8 mouse cellular contexts compared by ENCODE assay signal in the genomic region with DNA sequence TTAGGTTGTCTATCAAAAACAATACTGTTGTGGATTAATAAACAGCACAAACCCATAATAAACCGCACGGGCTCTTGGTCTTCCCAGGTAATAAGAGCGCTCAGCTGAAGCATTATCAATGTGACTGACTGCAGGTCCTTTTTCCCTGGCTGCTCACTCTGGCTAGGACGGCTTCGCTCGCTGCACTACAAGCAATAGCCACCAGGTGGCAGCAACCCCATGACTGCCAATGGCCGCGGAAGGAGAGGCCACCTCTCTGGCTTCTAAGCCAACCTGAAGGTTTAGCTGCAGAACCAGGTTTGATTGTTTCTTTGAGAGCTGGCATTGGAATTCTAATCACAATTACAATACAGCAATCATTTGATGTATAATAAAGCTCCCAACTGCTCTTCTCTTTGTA. TPM values are rescaled to one million over a fixed set of nuclear protein-coding genes. Genes with fewer than 3 reads are reported as not detected.
DNase-seq lines count a peak whose midpoint lies in the region; ATAC-seq and TF ChIP-seq lines count a peak whose summit lies in the region.

No protein-coding gene starts in this region.

- peak; percentile 94 for TF ChIP-seq CTCF in ES-Bruce4 (IDR thresholded peaks at IDR 0.05; ENCODE audit: low read depth, low read length)
- TF ChIP-seq CTCF in bone marrow macrophage, adult 2 months (IDR thresholded peaks at IDR 0.05; ENCODE audit: low read depth, low read length): peak; percentile 93
- peak; percentile 84 for TF ChIP-seq CTCF in embryonic fibroblast, embryonic 13.5 days (IDR thresholded peaks at IDR 0.05; ENCODE audit: borderline replicate concordance, insufficient read depth, low read length)

- no peak overlapping the region for H3K4me3 ChIP-seq in ES-Bruce4 (ENCODE audit: low read depth, low read length)
- H3K4me3 ChIP-seq in bone marrow macrophage, adult 2 months (ENCODE audit: insufficient read depth, low read length): no peak overlapping the region
- no peak overlapping the region for H3K4me3 ChIP-seq in embryonic fibroblast, embryonic 13.5 days (ENCODE audit: insufficient read depth, low read length)
- H3K4me3 ChIP-seq in lung, embryonic 16.5 days (ENCODE audit: low read length): no peak overlapping the region

- no peaks in the 10 kb centered on the region for H3K27me3 ChIP-seq in ES-Bruce4 (ENCODE audit: control insufficient read depth, insufficient read depth, low read length, poor library complexity, severe bottlenecking)
- no peaks in the 10 kb centered on the region for H3K27me3 ChIP-seq in lung, embryonic 16.5 days (ENCODE audit: control insufficient read depth, insufficient read depth, low read depth, low read length)

- TF ChIP-seq EP300 in ES-Bruce4 (IDR thresholded peaks at IDR 0.05; ENCODE audit: insufficient read depth, low read depth, low read length): no peak

- H3K9me3 ChIP-seq in ES-Bruce4 (replicated peaks; ENCODE audit: control insufficient read depth, insufficient read depth, low read length, poor library complexity, severe bottlenecking): no peaks in the 10 kb centered on the region
- H3K9me3 ChIP-seq in lung, embryonic 16.5 days (ENCODE audit: control insufficient read depth, low read length): no peaks in the 10 kb centered on the region

- intact Hi-C loops in heart, postnatal 36 days (cut with DNase I): loop anchor here (10.0 kb wide), 1 partner anchor 119 kb away; no protein-coding TSS in a partner anchor

- no peaks in the 10 kb centered on the region for H3K36me3 ChIP-seq in ES-Bruce4 (ENCODE audit: control insufficient read depth, insufficient read depth, low read length, poor library complexity, severe bottlenecking)
- no peaks in the 10 kb centered on the region for H3K36me3 ChIP-seq in lung, embryonic 16.5 days (ENCODE audit: control insufficient read depth, insufficient read depth, low read length)

- H3K4me1 ChIP-seq in ES-Bruce4 (ENCODE audit: control insufficient read depth, insufficient read depth, low read length): no peaks in the 10 kb centered on the region
- H3K4me1 ChIP-seq in bone marrow macrophage, adult 2 months (ENCODE audit: control insufficient read depth, insufficient read depth, low read length): no peaks in the 10 kb centered on the region
- no peaks in the 10 kb centered on the region for H3K4me1 ChIP-seq in embryonic fibroblast, embryonic 13.5 days (ENCODE audit: control insufficient read depth, insufficient read depth, low read length)
- no peaks in the 10 kb centered on the region; the same call in 1 of the 2 replicates for H3K4me1 ChIP-seq in lung, embryonic 16.5 days (replicated peaks; ENCODE audit: control insufficient read depth, insufficient read depth, low read length)

- H3K4me2 ChIP-seq in lung, embryonic 16.5 days (ENCODE audit: low read depth, low read length): no peak overlapping the region

- no peak overlapping the region for H3K9ac ChIP-seq in ES-Bruce4 (ENCODE audit: low read depth, poor library complexity, severe bottlenecking)
- H3K9ac ChIP-seq in lung, embryonic 16.5 days (ENCODE audit: low read length): no peak overlapping the region

- no peak overlapping the region for H3K27ac ChIP-seq in ES-Bruce4 (ENCODE audit: insufficient read depth, low read length)
- H3K27ac ChIP-seq in bone marrow macrophage, adult 2 months (ENCODE audit: insufficient read depth, low read depth, low read length): no peak overlapping the region
- no peak overlapping the region for H3K27ac ChIP-seq in embryonic fibroblast, embryonic 13.5 days (ENCODE audit: insufficient read depth, low read length)
- H3K27ac ChIP-seq in lung, embryonic 16.5 days (ENCODE audit: low read length): no peak overlapping the region

- TF ChIP-seq POLR2A in ES-Bruce4 (IDR thresholded peaks at IDR 0.05; ENCODE audit: insufficient read depth, low read length): no peak
- no peak for TF ChIP-seq POLR2A in bone marrow macrophage, adult 2 months (IDR thresholded peaks at IDR 0.05; ENCODE audit: borderline replicate concordance, low read depth, low read length)
- no peak for TF ChIP-seq POLR2A in embryonic fibroblast, embryonic 13.5 days (IDR thresholded peaks at IDR 0.05; ENCODE audit: low read depth, low read length)

- DNase-seq in heart, postnatal 36 days: peak; percentile 76 to 86
- DNase-seq in layer of hippocampus, adult 11-12 months (ENCODE audit: low spot score): peak; percentile 71
- peak; percentile 74 for DNase-seq in ovary, postnatal 36 days (ENCODE audit: low spot score)
- DNase-seq in thymus, postnatal 14 days: peak; percentile 74

- peak; percentile 65; the same call in 1 of the 2 replicates for ATAC-seq in lung, embryonic 16.5 days (ENCODE audit: low read depth)

- 6% methylated on average over 8 of the region's 8 CpGs for WGBS in lung, embryonic 16.5 days

RNA-seq across cellular contexts. Expression of gene Cybrd1, which starts 37.8 kb away (rescaled TPM):
- 0.33 and 0.85 TPM in 2 replicates for polyA plus RNA-seq in ES-Bruce4 (2011; ENCODE audit: insufficient read depth, insufficient read length, low read depth, missing spikeins)
- not detected in 2 replicates for polyA plus RNA-seq in bone marrow macrophage, adult 2 months (2012; ENCODE audit: insufficient read depth, insufficient read length, missing spikeins)
- polyA plus RNA-seq in embryonic fibroblast, embryonic 13.5 days (2011; ENCODE audit: insufficient read length, low read depth, missing spikeins): 0.75 and 3.2 TPM in 2 replicates
- total RNA-seq in heart, postnatal 36 days (2021): 1 to 10 TPM; 1.4 to 2.7 TPM
- 4.6 and 5.1 TPM in 2 replicates for polyA plus RNA-seq in lung, embryonic 16.5 days (2015; fragmentation: Nextera tagmentation; extraction: Ambion mirVana)

RNA-seq across cellular contexts. Expression of gene Dync1i2, which starts 56.0 kb away (rescaled TPM):
- 140 and 149 TPM in 2 replicates for polyA plus RNA-seq in ES-Bruce4 (2011; ENCODE audit: insufficient read depth, insufficient read length, low read depth, missing spikeins)
- polyA plus RNA-seq in bone marrow macrophage, adult 2 months (2012; ENCODE audit: insufficient read depth, insufficient read length, missing spikeins): 144 and 146 TPM in 2 replicates
- 168 and 174 TPM in 2 replicates for polyA plus RNA-seq in embryonic fibroblast, embryonic 13.5 days (2011; ENCODE audit: insufficient read length, low read depth, missing spikeins)
- 10 to 100 TPM; 61.6 to 62.5 TPM for total RNA-seq in heart, postnatal 36 days (2021)
- polyA plus RNA-seq in lung, embryonic 16.5 days (2015; fragmentation: Nextera tagmentation; extraction: Ambion mirVana): 97.9 and 104 TPM in 2 replicates
